ENCODE assay signal across 30 mouse cellular contexts in the genomic region with DNA sequence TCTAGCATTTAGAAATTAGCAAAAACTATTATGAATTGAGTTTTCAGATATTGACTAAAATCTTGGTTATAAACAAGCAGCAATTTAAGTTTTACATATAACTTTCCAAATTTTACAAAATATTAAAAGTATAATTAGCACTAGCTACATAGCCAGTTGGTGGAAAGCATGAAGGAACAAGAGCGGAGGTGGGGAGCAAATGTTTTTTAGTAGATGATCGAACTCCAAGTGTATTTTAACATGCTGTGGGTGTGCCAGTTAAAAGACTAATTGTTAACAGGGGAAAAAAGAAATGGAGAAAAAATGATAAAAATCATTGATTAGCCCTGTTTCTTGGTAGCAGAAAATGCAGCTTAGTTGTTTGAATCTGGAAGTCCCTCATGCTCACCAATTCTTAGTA.
A peak's percentile ranks its signal among the peaks of the same experiment; 100 is the strongest.
DNase-seq lines count a peak whose midpoint lies in the region; ATAC-seq lines count a peak whose summit lies in the region.
"Had no signal": no experiment of that assay in that cellular context is flagged by ENCODE, and none has a peak within 500 bp of the region (broad histone marks: within the 10 kb centered on the region; RNA-seq: fewer than 3 reads in every experiment).

No protein-coding gene starts in this region.

- DNase-seq in layer of hippocampus, adult 11-12 months (ENCODE audit: low spot score): peak; percentile 16
- DNase-seq in layer of hippocampus, postnatal 10 days (ENCODE audit: low spot score in 2 of 2): no peak
- DNase-seq in brain, adult 2 months (ENCODE audit: low read depth, low spot score): peak; percentile 11
- peak; percentile 6 for DNase-seq in layer of hippocampus, adult 9-10 months (ENCODE audit: low spot score)
- peak; percentile 4 to 6 for DNase-seq in layer of hippocampus, postnatal 36 days
- DNase-seq: adrenal gland, adult 8-10 months; adrenal gland, postnatal 14 days; adrenal gland, postnatal 36 days; B cell, adult 2 months; cerebellum, adult 11 months; cerebellum, adult 18-20 months; cerebellum, adult 8-10 months; cerebellum, adult 9-11 months; cerebellum, postnatal 14 days; cerebellum, postnatal 36 days; embryo, embryonic 11 days had no signal

- ATAC-seq in intestine, embryonic 15.5 days: no peak
- ATAC-seq in granulocyte monocyte progenitor cell, adult 5-6 weeks (replicated peaks; ENCODE audit: poor library complexity, severe bottlenecking): no peak
- ATAC-seq in midbrain, embryonic 15.5 days (replicated peaks): no peak
- ATAC-seq: activated CD4-positive, CD25-positive, alpha-beta regulatory T cell, adult 4 months; CD4-positive, CD25-positive, alpha-beta regulatory T cell, adult 4 months; forebrain, embryonic 14.5 days; Patski had no signal

- H3K4me1 ChIP-seq in intestine, embryonic 15.5 days (replicated peaks): no peaks in the 10 kb centered on the region
- no peaks in the 10 kb centered on the region for H3K4me1 ChIP-seq in midbrain, embryonic 15.5 days
- H3K4me1 ChIP-seq: embryonic facial prominence, embryonic 13.5 days; embryonic facial prominence, embryonic 15.5 days; forebrain, embryonic 10.5 days; forebrain, embryonic 12.5 days had no signal

- H3K27ac ChIP-seq in intestine, embryonic 15.5 days: no peak overlapping the region
- no peak overlapping the region for H3K27ac ChIP-seq in midbrain, embryonic 15.5 days
- H3K27ac ChIP-seq: embryonic facial prominence, embryonic 13.5 days; embryonic facial prominence, embryonic 15.5 days; forebrain, embryonic 10.5 days; forebrain, embryonic 12.5 days had no signal

- no peak overlapping the region for H3K9ac ChIP-seq in intestine, embryonic 15.5 days
- H3K9ac ChIP-seq in midbrain, embryonic 15.5 days: no peak overlapping the region
- H3K9ac ChIP-seq: embryonic facial prominence, embryonic 13.5 days; embryonic facial prominence, embryonic 15.5 days; forebrain, embryonic 12.5 days had no signal

- H3K27me3 ChIP-seq in intestine, embryonic 15.5 days (replicated peaks): no peaks in the 10 kb centered on the region
- no peaks in the 10 kb centered on the region for H3K27me3 ChIP-seq in midbrain, embryonic 15.5 days (replicated peaks)
- H3K27me3 ChIP-seq: CH12.LX; embryonic facial prominence, embryonic 13.5 days; embryonic facial prominence, embryonic 15.5 days; forebrain, embryonic 12.5 days; Patski had no signal

- no peak overlapping the region for H3K4me2 ChIP-seq in intestine, embryonic 15.5 days (replicated peaks)
- no peak overlapping the region for H3K4me2 ChIP-seq in midbrain, embryonic 15.5 days
- H3K4me2 ChIP-seq: embryonic facial prominence, embryonic 13.5 days; embryonic facial prominence, embryonic 15.5 days; forebrain, embryonic 12.5 days had no signal

- WGBS in intestine, embryonic 15.5 days: 89% methylated on average over 2 of the region's 2 CpGs
- WGBS in midbrain, embryonic 15.5 days: 97% methylated on average over 2 of the region's 2 CpGs

- no peak overlapping the region for H3K4me3 ChIP-seq in intestine, embryonic 15.5 days (replicated peaks)
- H3K4me3 ChIP-seq in midbrain, embryonic 15.5 days: no peak overlapping the region
- H3K4me3 ChIP-seq: embryonic facial prominence, embryonic 13.5 days; embryonic facial prominence, embryonic 15.5 days; erythroblast, embryonic 14.5 days; forebrain, embryonic 10.5 days; forebrain, embryonic 12.5 days had no signal

- H3K9me3 ChIP-seq in intestine, embryonic 15.5 days: no peaks in the 10 kb centered on the region
- no peaks in the 10 kb centered on the region for H3K9me3 ChIP-seq in midbrain, embryonic 15.5 days
- H3K9me3 ChIP-seq: embryonic facial prominence, embryonic 13.5 days; embryonic facial prominence, embryonic 15.5 days; forebrain, embryonic 10.5 days; forebrain, embryonic 12.5 days had no signal

- H3K36me3 ChIP-seq in intestine, embryonic 15.5 days: no peaks in the 10 kb centered on the region
- H3K36me3 ChIP-seq in midbrain, embryonic 15.5 days (replicated peaks): no peaks in the 10 kb centered on the region
- H3K36me3 ChIP-seq: embryonic facial prominence, embryonic 13.5 days; embryonic facial prominence, embryonic 15.5 days; forebrain, embryonic 10.5 days; forebrain, embryonic 12.5 days; G1E had no signal

Comparison
In these comparisons a context has a peak if more than half of its experiments do, and no peak if none do; other contexts are left out.
1. DNase-seq: peak in layer of hippocampus, adult 11-12 months (single experiment), brain, adult 2 months (single experiment), layer of hippocampus, adult 9-10 months (single experiment) and layer of hippocampus, postnatal 36 days (2 of 2); none in layer of hippocampus, postnatal 10 days (0 of 2).